Mouse (Mus musculus) gastrocnemius, adult 18-20 months (tissue): ENCODE measurements around the gene Slc22a20. TPM values are rescaled to one million over a fixed set of nuclear protein-coding genes. Genes with fewer than 3 reads are reported as not detected.

Experiments used
- DNase-seq: peaks from one replicate; pipeline ENCODE4 v3.0.0; 2021; ENCODE audit warnings: low spot score
- long read RNA-seq, 2 experiments: library from polyadenylated mRNA; stranded (forward); transcript quantifications; one replicate each; pipeline ENCODE4 v2.0.0; 2021
- total RNA-seq, 2 experiments: library from RNA; stranded (reverse); gene quantifications; 2 replicates each; pipeline ENCODE4 v1.2.3; 2021

The Slc22a20 gene
- not detected for total RNA-seq
- long read RNA-seq, experiment 1: 0 reads
- long read RNA-seq, experiment 2: 0 reads

- DNase-seq: no peak
Measured at GRCm38 (mm10) chr19:5986043-5986442, at the start of gene Slc22a20. TSS of gene Slc22a20 (minus strand) at chr19:5986143.

DNA sequence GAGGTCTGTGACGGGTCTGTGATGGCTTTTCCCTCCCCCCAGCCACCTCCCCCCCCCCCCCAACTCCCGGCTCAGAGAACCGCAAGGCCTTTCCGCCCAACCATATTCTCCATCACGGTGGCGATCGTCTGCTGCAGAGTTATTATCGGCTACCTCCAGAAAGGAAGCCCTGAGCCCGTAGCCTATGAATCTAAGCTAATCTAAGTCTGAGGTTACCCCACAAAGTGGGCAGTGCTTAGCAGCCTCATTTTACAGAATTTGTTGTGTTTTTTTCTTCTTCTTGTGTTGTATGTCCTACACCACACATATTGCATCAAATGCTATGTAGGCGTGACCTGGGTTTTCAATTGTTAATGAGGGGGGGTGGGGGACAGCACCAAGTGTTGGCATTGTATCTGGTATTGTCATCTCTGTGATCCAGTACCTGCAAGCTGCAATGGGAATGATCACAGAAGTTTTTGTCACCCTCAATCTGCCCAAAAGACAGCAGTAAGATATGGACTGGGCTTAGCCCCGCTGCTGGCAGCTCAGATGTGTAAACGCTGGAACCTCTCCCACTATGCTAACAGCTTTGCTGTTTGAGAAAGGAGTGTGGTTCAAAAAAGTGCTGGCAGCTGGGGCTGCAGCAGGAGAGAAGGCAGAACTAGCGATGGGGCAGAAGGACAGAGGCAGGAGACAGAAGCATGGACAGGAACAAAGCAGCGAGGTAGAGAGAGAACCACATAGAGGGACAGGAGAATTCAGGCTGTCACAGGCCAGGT, 44.8 kb upstream of the Slc22a20 start:
- DNase-seq: no peak

GRCm38 (mm10) chr19:6029426-6029825, 43.5 kb upstream of the Slc22a20 start:
- DNase-seq: no peak

- DNase-seq: no peak
Measured at GRCm38 (mm10) chr19:6028991-6029390, 43.0 kb upstream of the Slc22a20 start.

- DNase-seq: no peak
Measured at GRCm38 (mm10) chr19:6023930-6024329, 38.0 kb upstream of the Slc22a20 start.

GRCm38 (mm10) chr19:6023059-6023458, 37.1 kb upstream of the Slc22a20 start:
- no peak for DNase-seq

- DNase-seq: no peak
Measured at GRCm38 (mm10) chr19:6020276-6020675, 34.3 kb upstream of the Slc22a20 start.

DNA sequence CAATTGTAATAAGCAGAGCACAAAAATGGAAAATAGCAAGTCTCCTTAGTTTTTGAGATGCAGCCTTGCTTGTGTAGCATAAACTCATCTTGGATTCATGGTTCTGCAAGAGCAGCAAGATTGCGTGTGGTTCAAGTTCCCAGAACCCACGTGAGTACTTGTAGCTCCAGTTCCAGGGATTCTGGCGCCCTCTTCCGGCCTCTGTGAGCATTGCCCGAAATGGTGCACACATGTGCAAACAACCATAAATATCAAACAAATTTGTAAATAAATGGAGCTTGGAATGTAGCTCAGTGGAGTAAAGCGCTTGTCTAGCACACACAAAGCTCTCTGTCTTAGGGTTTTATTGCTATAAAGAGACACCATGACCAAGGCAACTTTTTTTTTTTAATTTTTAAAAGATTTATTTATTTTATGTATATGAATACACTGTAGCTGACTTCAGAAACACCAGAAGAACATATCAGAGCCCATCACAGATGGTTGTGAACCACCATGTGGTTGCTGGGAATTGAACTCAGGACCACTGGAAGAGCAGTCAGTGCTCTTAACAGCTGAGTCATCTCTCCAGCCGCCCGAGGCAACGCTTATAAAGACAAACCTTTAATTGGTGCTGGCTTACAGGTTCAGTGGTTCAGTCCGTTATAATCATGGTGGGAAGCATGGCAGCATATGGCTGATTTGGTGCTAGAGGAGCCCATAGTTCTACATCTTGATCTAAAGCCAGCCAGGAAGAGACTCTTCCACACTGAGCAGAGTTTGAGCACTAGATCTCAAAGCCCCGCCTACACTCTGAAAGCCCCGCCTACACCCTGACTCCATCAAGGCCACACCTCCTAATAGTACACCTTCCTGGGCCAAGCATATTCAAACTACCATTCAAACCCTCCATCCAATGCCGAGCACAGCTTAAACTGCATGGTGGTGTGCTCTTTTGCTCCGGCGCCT, 32.5 kb upstream of the Slc22a20 start:
- peak; percentile 92 for DNase-seq

GRCm38 (mm10) chr19:6016532-6016931, 30.6 kb upstream of the Slc22a20 start:
- DNase-seq: no peak

DNA sequence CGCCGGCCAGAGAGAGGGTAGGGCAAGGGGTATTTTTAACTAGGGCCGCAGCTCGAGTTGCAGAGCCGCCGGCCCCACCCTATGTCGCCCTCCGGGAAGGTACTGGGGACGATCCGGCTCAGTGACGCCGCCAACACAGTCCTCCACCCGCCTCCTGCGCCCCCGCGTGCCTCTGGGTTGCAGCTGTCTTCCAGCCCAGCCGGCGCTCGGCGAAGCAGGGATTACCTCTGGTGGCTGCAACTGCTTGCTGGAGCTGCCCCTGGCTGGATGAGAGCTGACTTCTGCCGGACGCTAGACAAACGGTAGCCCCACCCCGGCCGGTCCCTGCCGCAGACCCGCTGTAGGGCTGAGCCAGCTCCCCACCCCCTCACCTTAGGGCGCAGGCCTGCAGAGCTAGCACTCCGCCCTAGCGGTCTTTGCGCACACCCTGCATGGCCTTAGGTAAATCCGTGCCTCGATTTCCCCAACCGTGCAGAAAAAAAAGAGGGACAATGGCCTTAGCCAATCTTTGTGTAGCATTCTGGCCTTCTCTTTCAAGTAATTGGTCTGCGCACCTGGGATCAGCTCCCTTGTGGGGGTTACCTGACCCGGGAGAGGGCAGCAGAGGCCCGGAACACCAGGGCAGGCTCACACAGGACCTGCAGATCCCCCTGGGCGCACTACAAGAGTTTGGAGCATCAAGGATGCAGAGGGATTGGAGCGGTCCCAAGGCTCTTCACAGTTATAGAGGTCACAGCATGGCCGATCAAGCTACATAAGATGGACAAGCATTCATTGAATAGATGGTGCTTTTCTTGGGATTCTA, 29.8 kb upstream of the Slc22a20 start, which contains the start of gene Capn1:
TSS of gene Capn1 (minus strand) at position 387 of the 805 bp plus-strand sequence.
- DNase-seq: peak; percentile 89

GRCm38 (mm10) chr19:6014991-6015510, 29.1 kb upstream of the Slc22a20 start:
- peak; percentile 34 for DNase-seq

- no peak for DNase-seq
Measured at GRCm38 (mm10) chr19:6013691-6014090, 27.7 kb upstream of the Slc22a20 start.

DNA sequence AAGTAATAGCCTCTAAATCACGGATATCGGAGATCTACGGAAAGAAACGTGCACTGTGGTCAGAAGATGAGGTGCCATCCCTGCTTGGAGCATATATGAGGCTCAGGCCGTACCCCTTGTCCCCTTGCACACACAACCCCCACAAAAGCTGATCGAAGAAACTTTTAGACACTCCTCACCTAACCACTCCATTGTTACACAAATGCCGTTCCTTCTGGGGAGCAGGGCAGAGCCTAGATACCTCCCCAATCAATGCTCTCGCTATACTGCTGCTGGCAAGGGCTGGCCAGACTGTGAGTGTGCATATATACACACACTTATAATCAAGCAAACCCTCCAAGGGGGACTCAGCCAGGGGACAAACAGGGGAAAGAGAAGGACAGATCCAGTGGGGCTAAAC, 23.2 kb upstream of the Slc22a20 start:
- no peak for DNase-seq

DNA sequence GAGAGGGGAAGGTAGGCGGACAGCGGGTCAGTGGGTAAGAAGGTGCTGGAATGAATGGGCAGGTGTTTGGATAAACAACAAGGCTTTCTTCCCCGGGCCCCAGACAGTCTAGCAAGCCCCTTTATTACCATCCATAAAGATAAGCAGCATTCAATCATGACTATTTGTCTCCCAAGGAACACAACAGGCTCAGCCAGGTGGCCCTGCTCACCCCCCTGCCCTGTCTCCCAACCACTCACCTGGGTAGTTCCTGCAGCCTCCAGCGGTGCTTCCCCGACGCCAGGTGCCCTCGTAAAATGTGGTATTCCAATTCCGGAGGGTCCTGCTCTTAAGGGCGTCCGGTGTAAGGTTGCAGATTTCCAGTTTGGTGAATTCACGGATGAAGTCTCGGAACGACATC, 21.1 kb upstream of the Slc22a20 start:
- no peak for DNase-seq

GRCm38 (mm10) chr19:6005541-6005940, 19.6 kb upstream of the Slc22a20 start:
- DNase-seq: no peak

DNA sequence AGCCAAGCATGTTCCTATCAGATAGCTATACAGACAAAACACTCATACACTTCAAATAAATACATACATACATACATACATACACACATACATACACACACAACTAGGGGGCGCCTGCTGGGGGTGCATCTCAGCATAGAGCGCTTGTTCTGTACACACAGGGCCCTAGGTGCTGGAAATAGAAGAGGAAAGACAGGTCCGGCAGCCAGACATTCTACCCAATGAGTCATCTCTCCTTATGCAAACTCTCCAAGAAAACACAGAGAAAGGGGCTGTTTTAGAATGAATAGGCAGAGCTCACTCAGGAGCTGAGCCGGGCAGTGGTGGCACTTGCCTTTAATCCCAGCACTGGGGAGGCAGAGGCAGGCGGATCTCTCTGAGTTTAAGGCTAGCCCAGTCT, 14.0 kb upstream of the Slc22a20 start:
- DNase-seq: no peak

GRCm38 (mm10) chr19:5998180-5998579, 12.2 kb upstream of the Slc22a20 start:
- DNase-seq: no peak

GRCm38 (mm10) chr19:5994711-5995110, 8.8 kb upstream of the Slc22a20 start:
- no peak for DNase-seq

- no peak for DNase-seq
Measured at GRCm38 (mm10) chr19:5992012-5992411, 6.1 kb upstream of the Slc22a20 start.

DNA sequence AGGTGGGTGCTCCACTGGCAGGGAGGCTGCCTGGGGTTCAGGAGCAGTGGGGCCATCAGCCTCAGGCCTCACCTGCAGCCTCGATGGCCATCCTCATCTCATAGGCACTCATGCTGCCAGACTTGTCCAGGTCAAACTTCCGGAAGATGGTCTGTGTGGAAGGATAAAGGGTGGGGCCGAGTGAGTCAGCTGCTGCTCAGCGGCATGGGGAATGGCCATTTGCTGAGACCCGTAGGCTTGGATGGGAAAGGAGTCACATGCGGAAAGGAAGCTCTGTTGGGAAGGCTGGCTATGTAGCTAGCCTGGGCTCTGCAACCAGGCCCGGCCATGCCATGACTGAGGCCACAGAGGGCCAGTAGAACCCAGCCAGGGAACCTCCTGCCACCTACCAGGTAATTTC, 5.5 kb upstream of the Slc22a20 start:
- DNase-seq: no peak

DNA sequence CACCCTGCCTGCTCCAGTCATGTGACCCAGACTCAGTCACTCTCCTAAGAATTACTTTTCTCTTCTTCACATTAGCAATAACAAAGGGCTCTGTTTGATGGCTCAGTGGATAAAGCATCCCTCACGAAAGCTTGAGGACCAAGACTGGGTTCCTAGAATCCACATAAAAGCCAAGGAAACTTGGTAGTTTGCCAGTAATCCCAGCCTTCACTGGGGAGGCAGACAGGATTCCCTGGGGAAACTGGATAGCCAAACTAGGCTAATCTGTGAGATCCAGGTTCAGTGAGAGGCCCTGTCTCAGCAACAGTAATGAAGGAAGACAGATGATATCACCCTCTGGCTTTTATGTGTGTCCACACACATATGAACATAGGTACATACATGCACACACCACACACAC, 5.0 kb upstream of the Slc22a20 start:
- no peak for DNase-seq
